9 mouse cellular contexts compared by ENCODE assay signal in the genomic region with DNA sequence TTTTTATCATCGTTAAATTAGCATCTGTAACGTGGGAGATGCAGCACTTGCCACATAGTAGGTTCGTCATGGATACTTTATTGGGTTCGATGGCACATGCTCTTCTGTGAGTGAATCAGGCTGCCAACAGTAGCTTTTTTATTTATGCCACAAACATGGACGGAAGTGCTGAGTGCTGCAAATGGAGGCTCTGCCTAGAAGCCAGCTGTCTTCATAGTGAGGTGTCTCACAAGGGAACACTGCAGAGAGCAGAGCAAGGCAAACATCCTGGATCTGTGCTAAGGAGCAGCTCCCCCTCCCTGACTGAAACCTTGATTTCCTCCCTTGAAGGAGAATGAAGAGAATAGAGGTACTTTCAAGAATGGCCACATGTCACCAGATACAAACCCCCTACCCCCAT.
A peak's percentile ranks its signal among the peaks of the same experiment; 100 is the strongest.
DNase-seq lines count a peak whose midpoint lies in the region; ATAC-seq lines count a peak whose summit lies in the region.
"Had no signal": no experiment of that assay in that cellular context is flagged by ENCODE, and none has a peak within 500 bp of the region (broad histone marks: within the 10 kb centered on the region; RNA-seq: fewer than 3 reads in every experiment).

No protein-coding gene starts in this region.

- H3K27me3 ChIP-seq in heart, embryonic 14.5 days (ENCODE audit: control insufficient read depth, insufficient read depth, low read length) = no peaks in the 10 kb centered on the region
- H3K27me3 ChIP-seq in heart, embryonic 11.5 days (ENCODE audit: control insufficient read depth, insufficient read depth, low read length) = no peaks in the 10 kb centered on the region
- no peaks in the 10 kb centered on the region for H3K27me3 ChIP-seq in forebrain, embryonic 13.5 days
- H3K27me3 ChIP-seq in limb, embryonic 13.5 days = 0 out of 2 replicates have a peak, but pooled peaks cover 5% of the 10 kb centered on the region
- H3K27me3 ChIP-seq: stomach, embryonic 15.5 days had no signal

- H3K36me3 ChIP-seq in heart, embryonic 14.5 days (ENCODE audit: control insufficient read depth, insufficient read depth, low read length) = no peaks in the 10 kb centered on the region
- H3K36me3 ChIP-seq in heart, embryonic 11.5 days (ENCODE audit: control insufficient read depth, insufficient read depth, low read length) = no peaks in the 10 kb centered on the region
- no peaks in the 10 kb centered on the region for H3K36me3 ChIP-seq in forebrain, embryonic 13.5 days (ENCODE audit: poor library complexity, severe bottlenecking)
- H3K36me3 ChIP-seq in limb, embryonic 13.5 days = no peaks in the 10 kb centered on the region
- H3K36me3 ChIP-seq: stomach, embryonic 15.5 days had no signal

- H3K4me1 ChIP-seq in heart, embryonic 14.5 days (ENCODE audit: control insufficient read depth in 2 of 2, insufficient read depth in 2 of 2, low read length in 2 of 2) = peaks cover 21 to 39% of the 10 kb centered on the region in 2 experiments
- peaks cover 30% of the 10 kb centered on the region for H3K4me1 ChIP-seq in heart, embryonic 11.5 days (ENCODE audit: control insufficient read depth, insufficient read depth, low read length)
- H3K4me1 ChIP-seq in forebrain, embryonic 13.5 days = peaks cover 23% of the 10 kb centered on the region
- peaks cover 42% of the 10 kb centered on the region for H3K4me1 ChIP-seq in limb, embryonic 13.5 days

- no peaks in the 10 kb centered on the region for H3K9me3 ChIP-seq in heart, embryonic 14.5 days (ENCODE audit: control insufficient read depth, low read length)
- no peaks in the 10 kb centered on the region for H3K9me3 ChIP-seq in heart, embryonic 11.5 days (replicated peaks; ENCODE audit: control insufficient read depth, low read length)
- H3K9me3 ChIP-seq in forebrain, embryonic 13.5 days (replicated peaks) = no peaks in the 10 kb centered on the region
- H3K9me3 ChIP-seq in limb, embryonic 13.5 days = no peaks in the 10 kb centered on the region
- H3K9me3 ChIP-seq: stomach, embryonic 15.5 days had no signal

- no peak overlapping the region for H3K4me3 ChIP-seq in heart, embryonic 14.5 days (ENCODE audit: control insufficient read depth in 1 of 2, insufficient read depth in 1 of 2, low read depth in 1 of 2, low read length in 2 of 2)
- H3K4me3 ChIP-seq in heart, embryonic 11.5 days (ENCODE audit: low read depth, low read length) = no peak overlapping the region
- peak overlapping the region; percentile 27 for H3K4me3 ChIP-seq in forebrain, embryonic 13.5 days
- no peak overlapping the region for H3K4me3 ChIP-seq in limb, embryonic 13.5 days
- H3K4me3 ChIP-seq: stomach, embryonic 15.5 days had no signal

- H3K9ac ChIP-seq in heart, embryonic 14.5 days (ENCODE audit: low read length) = no peak overlapping the region
- no peak overlapping the region for H3K9ac ChIP-seq in heart, embryonic 11.5 days (ENCODE audit: low read depth, low read length)
- H3K9ac ChIP-seq in forebrain, embryonic 13.5 days = no peak overlapping the region
- no peak overlapping the region for H3K9ac ChIP-seq in limb, embryonic 13.5 days
- H3K9ac ChIP-seq: stomach, embryonic 15.5 days had no signal

- 71% methylated on average over 5 of the region's 5 CpGs for WGBS in heart, embryonic 14.5 days
- 65% methylated on average over 5 of the region's 5 CpGs for WGBS in heart, embryonic 11.5 days (ENCODE audit: insufficient replicate concordance)
- 60% methylated on average over 5 of the region's 5 CpGs for WGBS in forebrain, embryonic 13.5 days
- WGBS in limb, embryonic 13.5 days = 46% methylated on average over 5 of the region's 5 CpGs

- ATAC-seq in heart, embryonic 14.5 days (ENCODE audit: insufficient number of reproducible peaks, insufficient read depth, low FRiP score, low read depth) = no peak
- no peak for ATAC-seq in heart, embryonic 11.5 days (replicated peaks; ENCODE audit: insufficient number of reproducible peaks, low FRiP score, low TSS enrichment)
- ATAC-seq in forebrain, embryonic 13.5 days = peak; percentile 48; the same call in 1 of the 2 replicates
- no peak for ATAC-seq in limb, embryonic 13.5 days (ENCODE audit: low FRiP score, low read depth)

- no peak overlapping the region for H3K27ac ChIP-seq in heart, embryonic 14.5 days (replicated peaks in 1 of 2; ENCODE audit: control insufficient read depth in 1 of 2, insufficient read depth in 1 of 2, low read depth in 2 of 2, low read length in 2 of 2)
- no peak overlapping the region for H3K27ac ChIP-seq in heart, embryonic 11.5 days (ENCODE audit: low read depth, low read length)
- no peak overlapping the region for H3K27ac ChIP-seq in forebrain, embryonic 13.5 days
- no peak overlapping the region for H3K27ac ChIP-seq in limb, embryonic 13.5 days
- H3K27ac ChIP-seq: stomach, embryonic 15.5 days had no signal

- peak; percentile 65 for DNase-seq in brain, adult 2 months (ENCODE audit: low read depth, low spot score)
- DNase-seq in adrenal gland, adult 18-20 months (ENCODE audit: low spot score in 2 of 2) = no peak
- no peak for DNase-seq in liver
- no peak for DNase-seq in kidney, postnatal 25 days

- H3K4me2 ChIP-seq in heart, embryonic 14.5 days (ENCODE audit: low read length) = 0 out of 2 replicates have a peak overlapping the region, but pooled peaks have one; percentile 7
- no peak overlapping the region for H3K4me2 ChIP-seq in heart, embryonic 11.5 days
- peak overlapping the region; percentile 53 for H3K4me2 ChIP-seq in forebrain, embryonic 13.5 days
- H3K4me2 ChIP-seq in limb, embryonic 13.5 days (replicated peaks) = peak overlapping the region; percentile 54
